Mouse (Mus musculus) testis, postnatal 10 days (tissue): ENCODE results near the gene Gm5773.
"Not testable (repeated sequence)": the region's sequence is repeated elsewhere in the genome, so short reads cannot be mapped to it uniquely, and the experiment has no call there.

Experiments
- DNase-seq: peaks from one replicate; pipeline ENCODE4 v3.0.0; 2021; ENCODE audit warnings: low spot score

Gene Gm5773

GRCm38 (mm10) chr3:93772700-93773099 lies at the start of gene Gm5773:
TSS of gene Gm5773 (plus strand) at chr3:93773000.
- DNase-seq = not testable (repeated sequence)

- not testable (repeated sequence) for DNase-seq
Measured at GRCm38 (mm10) chr3:93745475-93745874, 27.3 kb upstream of the Gm5773 start.

GRCm38 (mm10) chr3:93754022-93754421 lies 18.8 kb upstream of the Gm5773 start:
- not testable (repeated sequence) for DNase-seq

- not testable (repeated sequence) for DNase-seq
Measured at GRCm38 (mm10) chr3:93796098-93796497, 23.3 kb downstream of the Gm5773 start, which contains the start of gene Tdpoz4. TSS of gene Tdpoz4 (plus strand) at chr3:93796398.

GRCm38 (mm10) chr3:93813341-93813740 lies 40.5 kb downstream of the Gm5773 start:
- not testable (repeated sequence) for DNase-seq
